Mouse (Mus musculus) heart, embryonic 14.5 days (tissue): ENCODE measurements around the gene Cfap100. TPM values are rescaled to one million over a fixed set of nuclear protein-coding genes. Genes with fewer than 3 reads are reported as not detected.

Experiments
- ATAC-seq: fragments of 200-750 bp; cut with Nextera tagmentation; 2 replicates; pipeline ENCODE4 v1.8.0; 2017; ENCODE audit warnings: low read depth, moderate TSS enrichment; ENCODE audit not compliant: insufficient number of reproducible peaks, insufficient read depth, low FRiP score
- H3K27ac ChIP-seq, 2 experiments: fragments of 200-500 bp in 1 of 2; fragments of 300-500 bp in 1 of 2; sonication (generic) in 1 of 2; replicated peaks in 1 of 2; 2 replicates each; pipeline ENCODE4 v1.5.1; 2012 to 2014; ENCODE audit warnings: low read depth in 2 of 2, low read length in 2 of 2, control low read depth in 1 of 2, mild to moderate bottlenecking in 1 of 2, mixed read lengths in 1 of 2; ENCODE audit not compliant: control insufficient read depth in 1 of 2, insufficient read depth in 1 of 2
- H3K27me3 ChIP-seq: fragments of 300-500 bp; sonication (generic); 2 replicates; pipeline ENCODE4 v1.6.1; 2014; ENCODE audit warnings: mild to moderate bottlenecking, low read length, control low read depth; ENCODE audit not compliant: control insufficient read depth, insufficient read depth
- H3K36me3 ChIP-seq: fragments of 300-500 bp; sonication (generic); 2 replicates; pipeline ENCODE4 v1.6.1; 2014; ENCODE audit warnings: mild to moderate bottlenecking, control low read depth, low read length, mixed read lengths; ENCODE audit not compliant: control insufficient read depth, insufficient read depth
- H3K4me1 ChIP-seq, 2 experiments: fragments of 200-500 bp in 1 of 2; fragments of 300-500 bp in 1 of 2; sonication (generic) in 1 of 2; 2 replicates each; pipeline ENCODE4 v1.6.1; 2012 to 2014; ENCODE audit warnings: low read length in 2 of 2, control low read depth in 1 of 2, mixed read lengths in 1 of 2; ENCODE audit not compliant: control insufficient read depth in 2 of 2, insufficient read depth in 2 of 2
- H3K4me2 ChIP-seq: fragments of 300-500 bp; sonication (generic); 2 replicates; pipeline ENCODE4 v1.6.1; 2014; ENCODE audit warnings: mild to moderate bottlenecking, low read length
- H3K4me3 ChIP-seq, 2 experiments: fragments of 200-500 bp in 1 of 2; fragments of 300-500 bp in 1 of 2; sonication (generic) in 1 of 2; 2 replicates each; pipeline ENCODE4 v1.5.1; 2012 to 2014; ENCODE audit warnings: low read length in 2 of 2, mild to moderate bottlenecking in 2 of 2, control low read depth in 1 of 2, low read depth in 1 of 2, moderate library complexity in 1 of 2; ENCODE audit not compliant: control insufficient read depth in 1 of 2, insufficient read depth in 1 of 2
- H3K9ac ChIP-seq: fragments of 300-500 bp; sonication (generic); 2 replicates; pipeline ENCODE4 v1.6.1; 2014; ENCODE audit warnings: mild to moderate bottlenecking, low read length
- H3K9me3 ChIP-seq: fragments of 300-500 bp; sonication (generic); 2 replicates; pipeline ENCODE4 v1.6.1; 2016; ENCODE audit warnings: low read length, control low read depth; ENCODE audit not compliant: control insufficient read depth
- WGBS: fragments of 180-500 bp; shearing (Covaris S2); extraction: QIAGEN DNeasy Blood & Tissue Kit; methylation state at CpG from one replicate; pipeline ENCODE4 v1.1.7; 2014; 5-methylcytosine and 5-hydroxymethylcytosine counted together
- polyA plus RNA-seq: library from polyadenylated mRNA; unstranded; fragments of >200 nt; fragmentation: Nextera tagmentation; extraction: Ambion mirVana; gene quantifications from 2 replicates; pipeline ENCODE4 v1.2.1, GENCODE M21; 2014

Gene Cfap100
- polyA plus RNA-seq, 1 experiment from 2014 or later: 0.30 TPM

DNA sequence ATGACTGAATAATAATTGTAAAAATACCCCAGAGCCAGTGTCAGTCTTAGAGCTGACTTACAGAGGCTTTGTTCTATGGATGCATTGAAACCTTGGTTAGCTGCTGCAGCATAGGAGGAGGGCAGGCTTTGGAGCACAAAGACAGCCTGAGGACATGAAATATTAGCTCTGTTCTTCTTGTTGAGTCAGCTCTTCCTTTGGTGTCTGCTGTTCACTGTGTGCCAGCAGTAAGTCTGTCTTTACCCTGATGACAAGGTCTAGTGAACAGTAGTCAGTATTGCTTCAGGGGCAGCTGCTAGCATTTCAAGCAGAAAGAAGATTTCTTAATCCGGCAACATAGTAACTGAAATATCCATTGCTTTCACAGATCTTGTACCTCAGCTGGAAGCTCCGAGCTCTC lies 47.1 kb downstream of the Cfap100 start:
- H3K4me3 ChIP-seq: no peak overlapping the region
- WGBS: 93% methylated on average over 2 of the region's 2 CpGs
- H3K9me3 ChIP-seq: no peaks in the 10 kb centered on the region
- no peak overlapping the region for H3K9ac ChIP-seq
- peaks cover 97% of the 10 kb centered on the region for H3K36me3 ChIP-seq
- ATAC-seq: no peak
- no peaks in the 10 kb centered on the region for H3K4me1 ChIP-seq
- H3K27ac ChIP-seq: no peak overlapping the region
- no peaks in the 10 kb centered on the region for H3K27me3 ChIP-seq
- H3K4me2 ChIP-seq: no peak overlapping the region

DNA sequence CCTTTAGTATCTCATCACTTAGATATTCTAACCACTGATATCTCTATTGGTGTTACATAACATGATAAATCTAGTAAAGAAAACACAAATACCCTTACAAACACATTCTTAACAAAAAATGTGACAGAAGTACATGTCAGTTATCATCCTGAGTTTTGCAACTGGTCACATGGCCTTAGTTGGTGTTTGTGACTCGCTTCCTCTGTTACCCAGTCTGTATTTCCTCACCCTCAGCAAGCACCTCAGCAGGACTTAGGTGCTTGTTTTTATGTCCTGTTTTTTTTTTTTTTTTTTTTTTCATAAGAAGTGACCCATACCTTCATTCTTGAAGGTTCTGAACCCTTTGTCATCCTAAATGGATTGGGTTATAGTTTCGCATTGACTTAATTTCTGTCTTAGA lies 50.9 kb downstream of the Cfap100 start:
- no peak overlapping the region for H3K4me2 ChIP-seq
- 93% methylated on average over 2 of the region's 2 CpGs for WGBS
- H3K27ac ChIP-seq: no peak overlapping the region
- H3K4me1 ChIP-seq: peaks cover 0 to 6% of the 10 kb centered on the region in 2 experiments; a peak in 1 of 4 replicates
- no peak for ATAC-seq
- no peaks in the 10 kb centered on the region for H3K9me3 ChIP-seq
- no peaks in the 10 kb centered on the region for H3K27me3 ChIP-seq
- H3K36me3 ChIP-seq: peaks cover 99% of the 10 kb centered on the region
- H3K4me3 ChIP-seq: no peak overlapping the region
- H3K9ac ChIP-seq: no peak overlapping the region

DNA sequence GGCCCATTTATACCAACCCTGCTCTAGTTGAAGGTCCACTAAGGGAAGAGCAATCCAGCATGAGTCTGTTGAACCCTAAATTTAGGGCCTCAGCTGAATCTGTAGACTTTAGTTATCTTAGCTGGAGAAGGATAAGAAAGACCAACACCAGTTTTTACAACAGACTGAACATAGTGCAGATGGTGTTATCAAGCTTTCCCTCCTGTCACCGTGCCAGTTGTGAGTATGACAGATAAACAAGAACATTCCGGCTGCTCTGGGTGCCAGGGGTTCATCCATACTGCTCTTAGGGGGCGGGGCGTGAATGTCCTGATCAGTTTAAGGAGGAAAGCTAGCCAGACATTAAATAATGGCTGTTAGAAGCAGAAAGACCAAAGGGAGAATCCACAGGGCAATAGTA lies 54.0 kb downstream of the Cfap100 start:
- peaks cover 75% of the 10 kb centered on the region for H3K36me3 ChIP-seq
- no peak overlapping the region for H3K9ac ChIP-seq
- H3K4me3 ChIP-seq: no peak overlapping the region
- no peaks in the 10 kb centered on the region for H3K9me3 ChIP-seq
- H3K27ac ChIP-seq: no peak overlapping the region
- WGBS: 52% methylated on average over 4 of the region's 4 CpGs
- no peaks in the 10 kb centered on the region for H3K27me3 ChIP-seq
- ATAC-seq: no peak
- no peak overlapping the region for H3K4me2 ChIP-seq
- peaks cover 2 to 24% of the 10 kb centered on the region in 2 experiments; a peak in 3 of 4 replicates for H3K4me1 ChIP-seq

DNA sequence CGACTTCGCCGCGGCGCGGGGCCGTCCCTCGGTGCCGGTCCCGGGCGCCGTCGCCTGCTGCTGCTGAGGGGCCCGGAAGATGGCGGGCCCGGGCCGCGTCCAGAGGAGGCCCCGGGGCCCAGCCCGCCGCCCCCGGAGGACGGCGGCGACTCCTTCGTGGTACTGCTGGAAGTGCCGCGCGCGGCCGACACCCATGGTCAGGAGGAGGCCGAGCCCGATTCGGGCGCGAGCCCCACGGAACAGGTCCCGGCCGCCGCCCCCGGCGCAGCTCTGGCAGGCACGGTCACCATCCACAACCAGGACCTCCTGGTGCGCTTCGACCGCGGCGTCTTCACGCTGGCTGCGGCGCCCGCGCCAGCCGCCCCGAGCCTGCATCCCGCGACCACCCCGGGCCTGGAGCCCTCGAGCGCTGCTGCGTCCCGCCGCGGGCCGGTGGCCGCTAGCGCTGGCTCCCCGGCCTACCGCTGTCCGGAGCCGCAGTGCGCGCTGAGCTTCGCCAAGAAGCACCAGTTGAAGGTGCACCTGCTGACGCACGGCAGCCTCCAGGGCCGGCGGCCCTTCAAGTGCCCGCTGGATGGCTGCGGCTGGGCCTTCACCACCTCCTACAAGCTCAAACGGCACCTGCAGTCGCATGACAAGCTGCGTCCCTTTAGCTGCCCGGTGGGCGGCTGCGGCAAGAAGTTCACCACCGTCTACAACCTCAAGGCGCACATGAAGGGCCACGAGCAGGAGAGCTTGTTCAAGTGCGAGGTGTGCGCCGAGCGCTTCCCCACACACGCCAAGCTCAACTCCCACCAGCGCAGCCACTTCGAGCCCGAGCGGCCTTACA lies 58.7 kb downstream of the Cfap100 start:
- peaks cover 29% of the 10 kb centered on the region for H3K36me3 ChIP-seq

DNA sequence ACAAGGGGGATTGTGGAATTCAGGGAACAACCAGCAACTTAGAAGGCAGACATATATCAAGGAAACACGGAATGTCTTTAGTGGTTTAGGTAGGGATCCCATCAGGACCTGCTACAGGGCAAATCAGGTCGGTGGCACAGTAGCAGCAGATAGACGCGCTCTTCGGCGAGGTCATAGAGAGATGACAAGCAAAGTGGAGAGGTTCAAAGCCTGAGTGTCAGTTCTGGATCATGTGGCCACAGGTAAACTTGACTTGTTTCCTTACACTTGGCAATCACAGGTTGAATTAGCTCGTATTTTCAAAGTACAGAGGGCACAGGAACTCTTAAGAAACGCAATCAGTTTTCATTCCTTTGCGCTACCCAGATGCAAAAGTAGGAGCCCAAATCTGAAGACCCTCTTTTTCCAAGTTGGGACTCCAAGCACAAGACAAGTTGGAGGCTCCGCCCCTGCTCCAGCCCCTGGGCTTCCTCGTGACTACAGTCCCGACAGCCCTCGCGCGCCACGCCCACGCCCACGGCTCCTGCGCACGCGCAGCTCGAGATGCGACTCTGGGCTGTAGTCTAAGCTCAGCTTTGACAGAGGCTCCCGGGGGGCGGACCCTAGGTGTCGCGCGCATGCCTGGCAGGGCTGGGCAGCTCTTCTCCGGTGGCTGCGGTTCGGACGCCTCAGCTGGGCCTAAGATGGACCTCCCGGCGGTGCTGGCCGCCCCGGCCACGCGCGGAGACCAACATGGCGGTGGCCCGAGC lies 59.4 kb downstream of the Cfap100 start, which contains the start of gene Zxdc:
Gene Zxdc (plus strand): TSS at position 517 of the 749 bp plus-strand sequence.
- H3K4me2 ChIP-seq: peak within 1 kb of the TSS; percentile 90
- H3K4me3 ChIP-seq: peak within 1 kb of the TSS; percentile 93 to 96
- peak; percentile 97 for ATAC-seq
- peaks cover 21% of the 10 kb centered on the region for H3K36me3 ChIP-seq
- peak within 1 kb of the TSS; percentile 68 to 86 for H3K27ac ChIP-seq
- peak within 1 kb of the TSS; percentile 93 for H3K9ac ChIP-seq
- no peaks in the 10 kb centered on the region for H3K27me3 ChIP-seq
- WGBS: 6% methylated on average over 41 of the region's 41 CpGs
- no peaks in the 10 kb centered on the region for H3K9me3 ChIP-seq
- H3K4me1 ChIP-seq: peaks cover 4 to 17% of the 10 kb centered on the region in 2 experiments; a peak in 3 of 4 replicates

More for the DNA sequence above, 58.7 kb downstream of the Cfap100 start:
- H3K9ac ChIP-seq: peak overlapping the region; percentile 93
- no peaks in the 10 kb centered on the region for H3K27me3 ChIP-seq
- peak overlapping the region; percentile 68 to 86 for H3K27ac ChIP-seq
- ATAC-seq: peak; percentile 64
- WGBS: under 1% methylated on average over 97 of the region's 98 CpGs
- H3K9me3 ChIP-seq: no peaks in the 10 kb centered on the region
- peak overlapping the region; percentile 90 for H3K4me2 ChIP-seq
- peaks cover 4 to 22% of the 10 kb centered on the region in 2 experiments; a peak in 3 of 4 replicates for H3K4me1 ChIP-seq
- H3K4me3 ChIP-seq: peak overlapping the region; percentile 93 to 96

DNA sequence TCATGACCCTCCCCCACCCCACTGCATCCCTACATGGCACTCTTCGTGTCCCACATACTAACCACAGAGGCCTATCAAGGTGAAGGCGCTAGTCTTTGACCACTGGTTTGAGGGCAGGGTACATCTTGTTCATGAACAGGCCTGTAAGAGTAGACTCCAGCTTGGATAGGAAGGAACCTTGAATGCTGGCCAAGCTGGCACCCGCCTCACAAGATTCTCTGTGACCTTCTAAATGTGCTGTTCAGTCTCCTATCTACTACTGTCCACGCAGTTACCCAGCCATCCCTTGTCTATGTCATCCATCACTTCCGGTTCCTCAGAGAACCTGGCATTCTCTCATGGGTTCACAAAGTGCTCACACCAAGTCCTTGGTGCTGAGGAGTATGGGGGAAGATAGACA lies 65.3 kb downstream of the Cfap100 start:
- Histone ChIP-seq H3K4me2 (no peak overlapping the region), H3K9me3 (no peaks in the 10 kb centered on the region), H3K36me3 (no peaks in the 10 kb centered on the region), H3K4me1 (peaks cover 12 to 16% of the 10 kb centered on the region in 2 experiments), H3K9ac (no peak overlapping the region), H3K27me3 (no peaks in the 10 kb centered on the region), H3K27ac (no peak overlapping the region), H3K4me3 (no peak overlapping the region)
- no peak for ATAC-seq
- WGBS: 65% methylated on average over 5 of the region's 5 CpGs

DNA sequence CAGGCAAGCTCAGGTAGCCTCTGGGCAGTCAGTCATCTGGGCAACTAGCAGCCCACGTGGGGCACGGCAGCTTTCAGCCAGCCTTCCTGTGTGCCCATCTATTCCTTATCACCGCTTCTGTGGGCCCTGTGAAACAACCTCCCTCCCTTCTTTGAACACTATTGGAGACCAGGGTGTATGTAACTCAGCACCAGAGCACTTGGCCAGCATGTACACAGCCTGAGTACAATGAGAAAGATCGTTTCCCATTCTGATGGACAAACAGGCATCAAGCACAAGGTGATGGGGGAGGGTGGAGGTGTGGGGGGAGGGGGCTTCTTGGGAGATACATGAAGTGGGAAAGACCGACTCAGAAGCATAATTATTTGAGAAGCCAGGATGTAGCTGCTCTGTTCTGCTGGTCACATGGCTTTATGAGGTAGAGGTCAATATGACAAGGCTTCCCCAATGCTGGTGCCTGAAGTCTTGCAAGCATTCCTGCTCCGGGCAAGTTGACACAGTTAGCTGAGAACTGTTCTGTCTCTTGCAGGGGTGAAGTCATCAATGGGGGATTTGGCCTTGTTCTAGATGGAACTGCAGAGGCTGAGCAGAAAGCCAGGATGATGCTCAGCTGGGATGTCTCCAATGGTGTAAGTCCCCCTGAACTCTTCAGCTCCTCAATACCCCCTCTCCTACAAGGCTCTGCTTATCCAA lies 67.5 kb downstream of the Cfap100 start:
- no peak for ATAC-seq
- Histone ChIP-seq H3K4me2 (no peak overlapping the region), H3K4me3 (no peak overlapping the region), H3K9ac (no peak overlapping the region), H3K9me3 (no peaks in the 10 kb centered on the region), H3K27me3 (no peaks in the 10 kb centered on the region), H3K36me3 (no peaks in the 10 kb centered on the region), H3K4me1 (peaks cover 16 to 17% of the 10 kb centered on the region in 2 experiments), H3K27ac (peak overlapping the region in 1 of 2 experiments; percentile 34; a peak in 1 of 4 replicates)
- WGBS: 77% methylated on average over 6 of the region's 6 CpGs
